Mouse (Mus musculus): ENCODE results near the gene Bloc1s6. TPM values are rescaled to one million over a fixed set of nuclear protein-coding genes. Genes with fewer than 3 reads are reported as not detected.

The Bloc1s6 gene
- total and polyA plus RNA-seq, 2 experiments from 2014 or later, result 78.6 to 106 TPM

GRCm38 (mm10) chr2:122789311-122789710, 51.0 kb downstream of the Bloc1s6 start:
- Histone ChIP-seq H3K27me3 (ENCODE audit: insufficient read depth, low read length) (no peaks in the 10 kb centered on the region), H3K27ac (ENCODE audit: low read depth, low read length) (no peak overlapping the region), H3K4me2 (ENCODE audit: low read depth) (no peak overlapping the region), H3K9ac (no peak overlapping the region), H3K4me1 (ENCODE audit: insufficient read depth) (no peaks in the 10 kb centered on the region), H3K4me3 (ENCODE audit: low read depth, low read length) (no peak overlapping the region), H3K9me3 (ENCODE audit: low read length) (no peaks in the 10 kb centered on the region), H3K36me3 (ENCODE audit: insufficient read depth) (no peaks in the 10 kb centered on the region)
- ATAC-seq (no peak), DNase-seq (no peak)
- no peak for TF ChIP-seq CTCF (IDR thresholded peaks at IDR 0.05; ENCODE audit: low read depth)
- 66% methylated on average over 7 of the region's 7 CpGs for WGBS

- Histone ChIP-seq H3K4me1 (ENCODE audit: insufficient read depth) (no peaks in the 10 kb centered on the region), H3K9me3 (ENCODE audit: low read length) (no peaks in the 10 kb centered on the region), H3K4me2 (ENCODE audit: low read depth) (no peak overlapping the region), H3K27ac (ENCODE audit: low read depth, low read length) (no peak overlapping the region), H3K36me3 (ENCODE audit: insufficient read depth) (no peaks in the 10 kb centered on the region), H3K4me3 (ENCODE audit: low read depth, low read length) (no peak overlapping the region), H3K9ac (no peak overlapping the region), H3K27me3 (ENCODE audit: insufficient read depth, low read length) (no peaks in the 10 kb centered on the region)
- TF ChIP-seq CTCF (IDR thresholded peaks at IDR 0.05; ENCODE audit: low read depth), result no peak
- DNase-seq (no peak), ATAC-seq (no peak)
- 71% methylated on average over 6 of the region's 6 CpGs for WGBS
These were observed 51.4 kb downstream of the Bloc1s6 start for GRCm38 (mm10) chr2:122789730-122790129.

Other genes starting within 250 kb of the Bloc1s6 start
- gene Gatm, start 127.2 kb upstream of the Bloc1s6 start, total RNA-seq (2014; rRNA removed), result 47.6 and 48.2 TPM in 2 replicates
- gene Gatm, start 127.2 kb upstream of the Bloc1s6 start, polyA plus RNA-seq (2015; fragmentation: Nextera tagmentation; extraction: Ambion mirVana), result 53.0 and 59.7 TPM in 2 replicates
- gene AA467197, start 101.5 kb upstream of the Bloc1s6 start, total RNA-seq (2014; rRNA removed), result 0.46 and 1.4 TPM in 2 replicates
- gene AA467197, start 101.5 kb upstream of the Bloc1s6 start, polyA plus RNA-seq (2015; fragmentation: Nextera tagmentation; extraction: Ambion mirVana), result 0.59 TPM in 1 of 2 replicates, not detected in the other
- gene Slc30a4, start 35.8 kb upstream of the Bloc1s6 start, total RNA-seq (2014; rRNA removed), result 52.5 and 53.9 TPM in 2 replicates
- gene Slc30a4, start 35.8 kb upstream of the Bloc1s6 start, polyA plus RNA-seq (2015; fragmentation: Nextera tagmentation; extraction: Ambion mirVana), result 8.7 and 9.1 TPM in 2 replicates
- 3.1 and 4.9 TPM in 2 replicates for gene Sqor, start 26.7 kb downstream of the Bloc1s6 start, total RNA-seq (2014; rRNA removed)
- 3.4 and 3.6 TPM in 2 replicates for gene Sqor, start 26.7 kb downstream of the Bloc1s6 start, polyA plus RNA-seq (2015; fragmentation: Nextera tagmentation; extraction: Ambion mirVana)